Mouse (Mus musculus) CH12.LX (cell line): ENCODE measurements around the gene Syk.

ENCODE experiments used
- BHLHE40 ChIP-seq: IDR thresholded peaks from 2 replicates; pipeline ENCODE4 v1.6.1; 2011; ENCODE audit warnings: mild to moderate bottlenecking, low read depth, low read length, improper control_type of control experiment
- CTCF ChIP-seq, 2 experiments: IDR thresholded peaks in 1 of 2; conservative IDR thresholded peaks in 1 of 2; 2 replicates each; pipeline ENCODE4 v1.5.1; 2011 to 2012; ENCODE audit warnings: low read depth in 2 of 2, low read length in 2 of 2, improper control_type of control experiment in 1 of 2, inconsistent platforms in 1 of 2, mild to moderate bottlenecking in 1 of 2, moderate library complexity in 1 of 2
- EP300 ChIP-seq: IDR thresholded peaks from 2 replicates; pipeline ENCODE4 v1.6.1; 2011; ENCODE audit warnings: low read length, improper control_type of control experiment
- HCFC1 ChIP-seq: IDR thresholded peaks from 2 replicates; pipeline ENCODE4 v1.6.1; 2012; ENCODE audit warnings: low read depth, mild to moderate bottlenecking, inconsistent platforms, low read length, improper control_type of control experiment
- POLR2A ChIP-seq: IDR thresholded peaks from 2 replicates; pipeline ENCODE4 v1.6.1; 2011; ENCODE audit warnings: low read depth, mild to moderate bottlenecking, improper control_type of control experiment, low read length

- TF ChIP-seq POLR2A: no peak
- TF ChIP-seq EP300: no peak
- TF ChIP-seq BHLHE40: peak; percentile 89
- TF ChIP-seq HCFC1: no peak
- no peak for TF ChIP-seq CTCF (conservative IDR thresholded peaks at IDR 0.05 in 1 of 2, IDR thresholded peaks at IDR 0.05 in 1 of 2; ENCODE audit: low read depth in 2 of 2, low read length in 2 of 2)
Observed at GRCm38 (mm10) chr13:52598233-52598632, 15.3 kb downstream of the Syk start.
